Mouse (Mus musculus): ENCODE measurements at regions not wholly inside any gene's neighbourhood (a gene's known extent, or its start where the extent isn't known, plus 50 kb on each side); places are given as distances from the start of the nearest gene placed in this dataset.
A peak's percentile ranks its signal among the peaks of the same experiment; 100 is the strongest.

- no peak overlapping the region for H3K27ac ChIP-seq (replicated peaks)
- H3K36me3 ChIP-seq (replicated peaks) = no peaks in the 10 kb centered on the region
- H3K27me3 ChIP-seq (replicated peaks; ENCODE audit: low read depth, poor library complexity, severe bottlenecking) = peaks cover 17% of the 10 kb centered on the region
- no peaks in the 10 kb centered on the region for H3K4me1 ChIP-seq
- H3K4me3 ChIP-seq = no peak overlapping the region
- H3K9me3 ChIP-seq = no peaks in the 10 kb centered on the region
- DNase-seq (ENCODE audit: low spot score) = no peak
- 83% methylated on average over 6 of the region's 6 CpGs for WGBS
Observed at GRCm38 (mm10) chrX:150903576-150904224, 89.6 kb upstream of the Maged2 start.

GRCm38 (mm10) chrX:150902862-150903261, 88.7 kb upstream of the Maged2 start:
- H3K27ac ChIP-seq (replicated peaks) = no peak overlapping the region
- DNase-seq (ENCODE audit: low spot score) = peak; percentile 11
- peaks cover 23% of the 10 kb centered on the region for H3K27me3 ChIP-seq (replicated peaks; ENCODE audit: low read depth, poor library complexity, severe bottlenecking)
- H3K36me3 ChIP-seq (replicated peaks) = no peaks in the 10 kb centered on the region
- H3K9me3 ChIP-seq = no peaks in the 10 kb centered on the region
- no peaks in the 10 kb centered on the region for H3K4me1 ChIP-seq
- H3K4me3 ChIP-seq = no peak overlapping the region
- WGBS = 74% methylated on average over 5 of the region's 5 CpGs
